Mouse (Mus musculus): ENCODE measurements at regions not wholly inside any gene's neighbourhood (a gene's known extent, or its start where the extent isn't known, plus 50 kb on each side); places are given as distances from the start of the nearest gene placed in this dataset.

GRCm38 (mm10) chr5:102269204-102269603 lies 199.5 kb upstream of the Wdfy3 start:
- TF ChIP-seq POLR2A (IDR thresholded peaks at IDR 0.05; ENCODE audit: extremely low read depth, insufficient read depth, low read length): no peak
- TF ChIP-seq CTCF (IDR thresholded peaks at IDR 0.05; ENCODE audit: low read depth, low read length): no peak
